Mouse (Mus musculus): ENCODE data around the gene Ccl22.

Ccl22 gene

DNA sequence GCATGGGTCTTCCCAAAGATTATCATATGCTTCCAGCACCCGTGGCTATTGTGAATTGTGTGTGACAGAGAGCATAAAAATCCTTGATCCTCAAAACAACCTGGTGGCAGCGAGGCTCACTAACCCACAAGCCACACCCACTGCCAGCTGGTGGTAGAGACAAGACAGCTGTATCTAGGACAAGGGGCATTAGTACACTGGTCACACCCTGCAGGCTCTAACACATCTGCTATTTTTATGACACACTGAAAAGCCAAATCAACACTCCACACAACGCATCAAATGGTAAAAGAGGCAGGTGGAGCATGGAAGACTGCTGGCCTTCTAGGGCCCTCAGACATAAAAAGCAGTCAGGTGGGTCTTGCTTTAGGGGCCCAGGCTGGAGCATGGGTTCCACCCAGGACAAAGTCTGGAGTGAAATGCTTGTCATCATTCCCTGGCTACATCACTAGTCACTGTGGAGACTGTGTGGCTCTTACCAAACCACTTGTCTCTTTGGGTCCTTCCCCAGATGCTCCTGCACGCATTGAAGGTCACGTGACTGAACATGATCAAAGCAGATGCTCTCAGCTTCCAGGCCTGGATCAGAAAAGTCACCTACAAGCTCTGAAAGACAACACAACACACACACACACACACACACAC, 11.4 kb upstream of the Ccl22 start:
- intact Hi-C loops (cut with DNase I), result no loop called here

DNA sequence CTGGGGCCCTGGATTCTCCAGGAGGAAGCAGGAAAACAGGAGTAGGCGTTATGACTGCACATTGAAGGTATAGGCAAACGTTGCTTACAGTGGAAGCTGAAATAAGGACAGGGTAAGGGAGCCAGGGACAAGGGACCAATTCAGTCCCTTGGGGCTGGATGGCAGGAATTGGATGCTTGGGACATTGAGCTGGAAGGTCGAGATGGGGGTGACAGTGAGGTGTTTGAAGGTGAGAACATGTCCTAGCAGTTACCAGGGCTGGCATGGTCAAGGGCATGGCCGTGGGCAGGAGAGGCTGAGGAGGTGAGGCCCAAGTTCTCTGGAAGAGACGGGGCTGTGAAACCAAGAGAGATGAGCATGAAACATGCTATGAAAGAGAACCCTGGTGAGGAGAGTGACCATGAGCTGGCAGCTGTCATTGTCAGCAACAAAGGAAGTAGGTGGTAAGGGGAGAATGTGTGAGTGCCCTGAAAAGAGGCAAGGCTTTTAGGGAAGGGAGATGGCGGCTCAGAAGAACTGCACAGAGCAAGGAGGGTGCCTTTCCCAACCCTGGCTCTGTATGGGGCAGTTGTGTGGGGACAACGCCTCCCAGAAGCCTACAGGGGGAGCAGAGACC, 10.5 kb upstream of the Ccl22 start:
- intact Hi-C loops (cut with DNase I), result no loop called here

DNA sequence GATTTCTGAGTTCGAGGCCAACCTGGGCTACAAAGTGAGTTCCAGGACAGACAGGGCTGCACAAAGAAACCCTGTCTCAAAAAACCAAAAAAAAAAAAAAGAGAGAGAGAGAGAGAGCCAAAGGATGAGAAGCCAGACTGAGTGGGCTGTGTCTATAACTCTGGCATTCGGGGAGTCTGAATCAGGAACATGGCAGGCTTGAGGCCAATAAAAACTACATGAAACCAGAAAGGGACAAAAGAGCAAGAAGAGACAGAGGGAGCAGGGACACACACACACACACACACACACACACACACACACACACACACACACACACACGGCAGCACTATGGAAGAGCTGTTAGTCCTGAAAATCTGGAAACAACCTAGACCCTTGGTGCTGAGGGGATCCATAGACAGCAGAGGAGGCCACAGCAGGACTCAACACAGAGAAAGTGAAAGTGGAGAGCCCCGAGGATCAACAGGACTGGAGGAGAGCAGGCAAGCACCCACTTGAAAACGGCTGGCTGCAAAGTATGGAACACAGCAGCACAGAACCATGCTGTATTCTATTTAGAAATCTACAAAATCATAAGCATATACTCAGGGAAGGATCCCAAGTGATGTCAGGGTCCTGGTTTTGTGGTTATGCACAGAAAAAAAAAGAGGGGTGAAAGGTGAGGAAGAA, 9.8 kb upstream of the Ccl22 start:
- intact Hi-C loops (cut with DNase I), result no loop called here

DNA sequence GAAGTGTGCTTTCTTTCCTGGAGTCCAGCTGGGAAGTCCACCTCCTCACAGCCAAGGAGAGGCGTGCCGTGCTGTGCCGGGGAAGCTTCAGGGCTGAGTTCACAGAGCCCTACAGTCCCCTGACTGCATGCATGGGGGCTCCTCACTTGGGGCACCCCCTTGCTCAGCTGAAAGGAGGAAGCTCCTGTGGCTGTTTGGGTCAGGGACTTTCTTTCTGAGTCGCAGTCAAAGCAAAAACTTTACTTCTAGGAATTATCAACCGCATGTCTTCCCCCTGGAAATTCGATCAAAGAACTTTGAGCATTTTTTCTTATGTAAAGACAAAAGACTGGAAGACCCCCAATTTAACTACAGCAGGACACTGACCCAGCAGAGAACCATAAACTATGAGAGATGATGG, 5.6 kb upstream of the Ccl22 start:
- intact Hi-C loops (cut with DNase I), result no loop called here

DNA sequence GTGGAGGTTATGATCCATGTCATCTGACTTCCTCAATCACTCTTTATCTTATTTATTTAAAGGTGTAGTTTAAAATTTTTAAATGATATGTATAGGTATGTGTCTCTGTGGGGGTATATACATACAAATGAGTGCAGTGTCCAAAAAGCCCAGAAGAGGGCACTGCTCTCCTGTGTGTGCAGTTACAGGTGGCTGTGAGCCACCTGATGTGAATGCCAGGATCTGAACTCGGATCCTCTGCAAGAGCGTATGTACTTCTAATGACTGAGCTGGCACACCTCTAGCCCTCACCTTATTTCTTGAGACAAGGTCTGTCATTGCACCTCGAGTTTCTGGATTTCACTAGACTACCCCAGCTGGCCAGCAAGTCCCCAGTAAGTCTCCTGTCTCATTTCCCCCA, 4.8 kb upstream of the Ccl22 start:
- intact Hi-C loops (cut with DNase I), result no loop called here

DNA sequence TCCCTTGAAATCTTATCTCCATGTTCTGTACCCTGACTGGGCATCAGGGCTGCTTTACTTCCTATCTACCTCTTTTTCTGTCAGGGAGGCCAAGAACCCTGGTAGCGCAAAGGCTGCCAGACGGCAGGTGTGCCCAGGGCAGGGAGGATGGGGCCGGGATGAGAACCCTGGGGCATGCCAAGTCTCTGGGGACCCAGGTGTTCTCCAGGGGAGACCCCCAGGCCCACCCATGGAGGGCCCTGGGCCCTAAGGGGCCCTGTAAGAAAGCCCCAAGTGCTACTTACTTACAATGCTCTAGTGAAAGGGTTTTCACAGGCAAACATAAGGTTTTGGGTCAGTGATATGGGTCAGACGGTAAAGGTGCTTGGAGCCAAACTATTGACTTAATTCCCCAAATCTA, 3.7 kb upstream of the Ccl22 start:
- intact Hi-C loops (cut with DNase I), result no loop called here

DNA sequence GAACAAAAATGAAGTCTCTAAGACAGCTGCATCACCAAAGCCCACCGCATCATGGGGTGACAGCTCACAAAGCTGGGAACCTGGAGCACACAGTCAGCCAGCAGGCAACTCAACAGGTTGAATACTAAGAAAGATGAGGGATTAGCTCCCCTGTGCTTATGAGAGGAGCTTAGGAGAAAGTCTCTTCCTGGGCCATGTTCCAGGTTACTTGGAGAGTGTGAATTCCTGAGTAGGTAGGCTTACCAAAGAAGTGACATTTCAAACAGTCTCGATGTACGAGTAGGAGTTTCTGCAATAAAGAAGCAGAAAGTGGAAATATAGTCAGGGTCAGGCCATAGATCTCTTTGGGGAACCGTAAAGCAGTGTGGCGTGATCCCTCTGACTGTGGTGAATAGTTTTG, 906 bp upstream of the Ccl22 start:
- intact Hi-C loops (cut with DNase I), result no loop called here

DNA sequence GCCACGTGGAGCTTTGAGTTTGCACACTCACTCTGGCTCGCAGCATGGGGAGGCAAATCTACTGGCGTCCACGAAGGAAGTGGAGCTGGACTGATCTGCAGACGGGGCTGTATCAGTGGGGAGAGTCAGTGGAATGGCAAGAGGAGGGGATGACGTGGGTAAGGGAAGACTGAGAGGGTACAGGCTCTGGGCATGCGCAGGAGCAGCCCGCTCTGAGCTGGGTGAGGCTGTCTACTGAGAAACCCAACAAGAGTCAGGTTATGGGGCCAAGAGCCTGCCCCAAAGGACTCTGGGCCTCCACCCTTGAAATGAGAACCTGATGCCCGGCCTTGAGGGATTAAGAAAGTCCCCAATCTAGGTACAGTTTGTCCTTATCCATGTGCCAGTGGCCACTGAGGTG, 418 bp upstream of the Ccl22 start:
- intact Hi-C loops (cut with DNase I), result no loop called here

DNA sequence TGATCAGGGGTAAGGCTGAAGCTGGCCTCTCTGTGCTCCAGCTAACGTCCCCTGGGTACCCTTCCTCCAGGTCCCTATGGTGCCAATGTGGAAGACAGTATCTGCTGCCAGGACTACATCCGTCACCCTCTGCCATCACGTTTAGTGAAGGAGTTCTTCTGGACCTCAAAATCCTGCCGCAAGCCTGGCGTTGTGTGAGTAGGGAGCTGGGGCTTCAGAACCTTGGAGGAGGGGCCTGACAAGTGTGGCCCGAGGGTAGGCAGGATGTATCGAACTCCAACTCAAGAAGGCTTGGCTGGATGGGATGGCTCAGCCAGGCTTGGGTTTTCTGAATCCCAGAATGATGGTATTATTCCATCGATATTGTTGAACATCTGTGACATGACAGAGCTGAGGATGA, 1.4 kb downstream of the Ccl22 start:
- intact Hi-C loops (cut with DNase I), result no loop called here

DNA sequence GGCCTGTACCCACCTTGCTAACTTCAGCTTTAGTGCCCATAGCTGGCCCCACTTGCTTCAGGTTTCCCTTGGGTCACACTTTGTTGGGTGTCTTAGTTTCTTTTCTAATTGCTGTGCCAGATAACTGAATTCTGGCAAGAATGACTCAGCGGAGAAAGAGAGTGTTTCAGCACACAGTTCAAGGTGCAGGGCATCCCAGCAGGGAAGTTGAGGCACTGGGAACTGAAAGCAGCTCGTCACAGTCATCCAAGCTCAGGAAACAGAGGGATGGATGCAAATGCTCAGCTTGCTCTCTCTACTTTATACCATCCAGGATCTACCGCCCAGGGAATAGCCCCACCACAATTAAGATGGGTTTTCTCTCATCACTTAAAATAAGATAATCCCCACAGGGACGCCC, 3.0 kb downstream of the Ccl22 start:
- intact Hi-C loops (cut with DNase I), result no loop called here

DNA sequence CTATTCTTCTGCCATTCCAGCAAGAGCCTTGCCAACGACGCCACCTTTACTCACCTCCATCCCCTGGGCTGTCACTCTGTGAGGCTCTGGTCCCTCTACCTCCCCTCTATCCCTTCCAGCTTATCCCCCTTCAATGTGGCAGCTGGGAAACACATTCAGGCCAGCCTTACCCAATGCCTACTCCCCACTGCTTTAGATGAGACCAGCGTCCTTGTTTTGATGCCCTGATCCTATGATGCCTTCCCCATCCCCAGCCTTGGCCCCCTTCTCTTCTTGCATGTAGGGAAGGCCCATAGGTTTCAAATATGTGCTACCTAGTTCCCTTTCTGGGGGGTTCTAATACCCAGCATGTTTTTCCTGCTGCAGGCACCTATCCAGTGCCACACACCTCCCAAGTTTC, 4.6 kb downstream of the Ccl22 start:
- intact Hi-C loops (cut with DNase I), result no loop called here

DNA sequence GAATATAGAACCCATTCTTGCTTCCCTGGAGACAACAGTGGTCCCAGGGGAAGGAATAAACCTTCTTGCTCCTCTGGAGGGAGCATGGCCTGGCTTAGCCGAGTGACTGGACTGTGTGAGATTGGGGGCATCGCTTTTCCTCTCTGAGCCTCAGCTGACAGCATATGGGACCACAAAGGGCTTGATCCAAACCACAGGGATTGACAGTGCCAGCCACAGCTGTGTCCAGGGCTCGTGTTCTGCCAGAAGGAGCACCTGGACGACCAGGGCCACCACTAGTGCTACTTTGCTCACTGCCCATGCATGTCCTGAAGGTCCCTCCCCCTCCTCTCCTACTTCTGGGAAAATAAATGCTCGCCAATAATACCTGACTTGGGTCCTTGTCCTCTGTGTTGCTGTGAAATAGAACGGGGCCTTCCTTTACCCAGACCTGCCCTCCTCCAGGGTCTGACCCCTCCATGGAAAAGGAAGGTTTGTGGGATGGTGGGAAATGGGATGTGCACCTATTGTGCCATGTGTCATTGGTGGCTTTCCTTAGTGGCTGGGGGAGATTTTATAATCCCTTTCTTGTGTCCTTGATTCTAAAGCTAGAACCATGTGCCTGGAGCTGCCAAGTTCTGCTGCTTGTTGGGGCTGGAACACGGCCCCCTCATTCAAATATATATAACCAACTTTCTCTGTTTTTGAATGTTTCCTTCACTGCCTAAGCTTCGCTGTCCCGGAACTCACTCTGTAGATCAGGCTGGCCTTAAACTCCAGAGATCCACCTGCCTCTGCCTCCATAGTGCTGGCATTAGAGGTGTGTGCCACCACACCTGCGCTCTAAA, 5.8 kb downstream of the Ccl22 start:
- intact Hi-C loops (cut with DNase I), result no loop called here

DNA sequence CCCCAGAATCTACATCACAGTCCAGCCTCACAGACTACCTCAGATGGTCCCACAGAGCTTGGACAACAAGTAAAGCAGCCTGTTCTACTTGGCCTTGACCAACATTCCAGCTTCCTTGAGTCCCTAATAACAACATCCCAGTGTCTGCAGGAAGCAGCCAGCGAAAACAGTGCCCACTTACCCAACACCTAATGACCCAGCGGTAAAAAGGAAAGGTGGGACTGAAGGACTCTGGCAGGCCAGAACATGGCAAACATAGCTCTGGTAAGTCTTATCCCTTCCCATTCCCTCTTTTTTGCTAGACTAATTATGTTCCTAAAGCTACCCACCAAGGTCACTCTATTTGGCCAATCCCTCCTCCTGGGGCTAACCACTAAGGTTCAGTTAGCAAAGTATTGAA, 8.6 kb downstream of the Ccl22 start:
- intact Hi-C loops (cut with DNase I), result no loop called here

DNA sequence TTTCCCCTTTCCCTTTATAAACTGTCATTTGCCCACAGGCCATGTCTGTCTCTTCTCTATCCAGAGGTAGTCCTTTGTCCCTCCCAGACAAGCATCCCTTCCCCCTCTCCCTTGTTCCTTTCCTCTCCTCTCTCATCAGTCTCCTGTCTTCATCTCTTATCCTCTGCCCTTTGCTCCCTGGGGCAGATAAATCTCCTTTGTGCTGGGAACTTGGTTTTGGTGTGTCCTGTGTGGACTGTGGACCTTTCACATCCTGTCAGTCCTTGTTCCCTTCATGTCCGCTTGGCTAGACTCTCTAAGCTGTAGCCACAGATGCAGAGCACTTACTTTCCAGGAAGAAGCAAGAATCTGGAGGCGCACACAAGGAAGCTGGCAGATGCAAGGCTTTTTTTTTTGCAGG, 9.1 kb downstream of the Ccl22 start:
- intact Hi-C loops (cut with DNase I), result no loop called here

DNA sequence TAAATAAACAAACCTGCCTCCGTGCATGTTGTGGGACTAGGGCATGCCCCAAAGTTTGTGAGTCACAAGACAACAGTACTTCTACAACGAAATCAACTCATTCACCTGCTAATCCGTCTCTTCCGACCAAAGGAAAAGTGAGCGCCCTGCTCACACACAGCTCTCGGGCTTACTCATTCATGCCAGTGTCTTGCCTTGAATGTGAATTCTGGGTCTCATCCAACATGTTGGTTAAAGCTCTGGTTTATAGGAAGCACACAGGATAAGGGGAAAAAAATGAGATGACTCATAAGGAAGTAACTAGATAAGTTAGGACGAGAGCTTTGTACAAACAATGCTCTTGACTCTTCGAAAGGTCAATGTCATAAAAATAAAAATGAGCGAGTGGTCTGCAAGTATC, 21.6 kb downstream of the Ccl22 start:
- intact Hi-C loops (cut with DNase I), result no loop called here

DNA sequence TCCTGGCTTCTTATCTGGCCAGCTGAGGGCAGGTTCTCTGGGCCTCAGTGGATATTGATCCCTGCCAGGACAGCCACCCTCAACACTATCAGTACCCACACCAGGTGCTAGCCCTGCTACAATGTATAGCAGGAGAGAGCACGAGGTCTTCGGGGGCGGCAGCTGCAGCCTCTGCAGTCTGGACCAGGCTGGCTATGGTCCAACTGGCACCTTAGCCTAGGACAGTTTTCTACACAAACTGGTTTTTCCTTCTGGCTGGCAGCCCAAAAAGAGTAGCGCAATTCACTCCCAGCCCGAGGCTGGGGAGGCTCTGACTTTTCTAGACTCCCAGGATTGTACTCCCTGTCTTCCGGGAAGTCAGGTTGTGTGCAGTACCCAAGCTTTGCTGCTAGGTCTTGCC, 25.6 kb downstream of the Ccl22 start:
- intact Hi-C loops (cut with DNase I), result loop anchor here (5.0 kb wide), 2 partner anchors 36 to 64 kb away; no protein-coding TSS in a partner anchor

DNA sequence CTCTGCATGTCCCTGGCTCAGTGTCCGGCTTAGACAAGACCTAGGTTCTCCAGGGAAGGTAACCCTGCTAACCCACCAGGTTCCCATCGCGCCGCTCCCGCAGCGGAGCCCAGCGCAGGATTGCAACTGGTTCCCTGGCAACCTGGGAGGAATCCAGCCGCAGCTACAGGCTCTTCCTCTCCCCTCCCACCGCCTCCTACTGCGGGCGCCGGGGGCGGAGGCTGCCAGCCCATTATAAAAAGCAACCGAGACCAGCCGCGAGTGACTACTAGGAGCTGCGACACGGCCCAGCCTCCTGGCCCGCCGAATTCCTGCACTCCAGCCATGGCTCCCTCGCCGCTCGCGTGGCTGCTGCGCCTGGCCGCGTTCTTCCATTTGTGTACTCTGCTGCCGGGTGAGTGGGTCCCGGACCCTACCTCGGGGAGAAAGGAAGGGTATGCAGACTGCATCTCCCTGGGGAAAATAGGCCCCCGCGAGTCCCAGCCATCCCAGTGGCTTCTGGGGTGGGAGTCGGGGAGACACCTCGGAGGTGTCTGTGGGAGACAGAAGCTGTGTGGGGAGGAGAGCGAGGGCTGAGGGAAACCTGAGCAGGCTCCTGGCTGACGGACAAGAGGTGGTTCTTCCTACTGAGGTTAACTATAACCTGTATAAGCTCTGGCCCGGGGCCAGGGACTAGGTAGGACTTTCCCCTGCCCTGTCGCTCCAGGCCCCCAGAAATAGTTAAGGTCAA, 26.7 kb downstream of the Ccl22 start, which contains the start of gene Cx3cl1:
Gene Cx3cl1 (plus strand): TSS at position 69 of the 730 bp plus-strand sequence.
- intact Hi-C loops (cut with DNase I), result loop anchor here (5.0 kb wide), 2 partner anchors 35 to 65 kb away; no protein-coding TSS in a partner anchor

DNA sequence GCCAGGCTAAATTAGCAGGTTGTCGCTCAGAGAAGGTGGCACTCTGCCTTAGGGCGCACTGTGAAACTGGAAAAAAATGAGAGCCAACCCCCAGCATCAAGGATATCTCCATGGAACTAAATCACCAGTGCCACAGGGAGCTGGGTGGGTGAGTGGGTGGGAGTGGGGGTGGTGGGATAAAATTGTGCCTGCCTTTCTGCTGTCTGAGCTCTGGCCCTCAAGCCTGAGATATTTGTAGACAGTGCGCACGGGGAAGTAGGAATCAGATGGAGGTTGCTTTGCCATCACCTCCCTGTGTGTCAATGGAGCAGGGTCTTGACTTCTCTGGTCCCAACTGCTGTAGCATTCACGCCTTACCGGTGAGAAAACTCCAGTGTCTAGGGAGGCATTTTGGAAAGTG, 27.7 kb downstream of the Ccl22 start:
- intact Hi-C loops (cut with DNase I), result loop anchor here (5.0 kb wide), 2 partner anchors 34 to 66 kb away; no protein-coding TSS in a partner anchor

DNA sequence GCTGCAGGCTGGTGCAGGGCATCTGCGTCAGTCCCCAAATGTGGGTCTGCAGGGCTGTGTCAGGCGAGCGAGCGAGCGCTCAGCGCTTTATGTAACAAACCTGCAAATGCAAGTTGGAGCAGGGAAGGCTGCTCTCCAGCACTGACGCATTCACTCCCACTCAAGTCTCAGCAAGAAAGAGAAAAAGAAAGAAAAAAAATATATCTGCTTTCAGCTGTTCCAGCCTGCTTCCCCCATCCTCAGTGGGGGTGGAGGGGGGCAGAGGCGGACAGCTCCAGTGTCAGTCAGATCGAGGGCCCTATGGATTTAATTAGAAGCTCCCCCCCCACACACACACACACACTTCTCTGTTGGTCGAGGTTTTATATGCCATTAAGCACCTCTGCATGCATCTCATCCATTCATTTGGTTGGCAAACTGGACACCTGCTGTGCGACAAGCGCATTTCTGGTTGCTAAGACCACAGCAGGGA, 28.3 kb downstream of the Ccl22 start:
- intact Hi-C loops (cut with DNase I), result loop anchor here (5.0 kb wide), 2 partner anchors 34 to 66 kb away; no protein-coding TSS in a partner anchor

DNA sequence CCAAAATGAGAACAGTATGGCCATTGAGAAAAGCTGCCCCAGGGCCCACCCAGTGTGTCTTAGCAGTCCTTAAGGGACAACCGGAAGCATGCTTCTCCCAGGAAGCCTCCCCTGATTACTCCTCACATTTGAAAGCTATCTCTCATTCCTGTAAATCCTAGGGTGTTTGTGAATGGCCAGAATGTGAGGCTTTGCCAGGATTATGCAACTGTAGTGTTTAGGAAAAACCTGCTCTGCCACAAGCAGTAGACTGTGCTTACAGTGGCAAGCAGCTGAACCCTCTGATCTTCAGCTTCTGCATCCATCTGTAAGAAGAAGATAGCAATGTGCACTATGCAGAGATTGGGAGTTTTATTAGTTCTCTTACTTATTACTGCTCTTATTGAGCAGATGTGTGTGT, 29.2 kb downstream of the Ccl22 start:
- intact Hi-C loops (cut with DNase I), result loop anchor here (5.0 kb wide), 2 partner anchors 33 to 67 kb away; no protein-coding TSS in a partner anchor

DNA sequence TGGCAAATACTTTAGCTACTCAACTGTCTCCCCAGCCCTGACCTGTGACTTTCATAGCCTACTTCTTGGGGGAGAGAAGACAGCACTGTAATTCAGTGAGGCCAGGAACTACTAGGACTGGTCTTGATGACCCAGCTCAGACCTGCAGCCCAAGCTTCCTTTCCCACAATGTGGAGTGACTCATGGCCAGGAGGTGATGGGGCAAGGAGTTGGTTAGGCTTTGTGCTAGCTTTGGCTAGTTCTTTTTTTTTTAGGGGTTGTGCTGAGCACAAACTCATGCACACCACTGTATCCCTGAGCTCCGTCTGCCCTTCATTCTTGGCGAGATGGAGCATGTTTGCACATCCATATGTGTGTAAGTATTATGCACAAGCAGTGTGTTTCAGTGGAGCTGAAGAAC, 31.0 kb downstream of the Ccl22 start:
- intact Hi-C loops (cut with DNase I), result no loop called here
